Mouse (Mus musculus) C2C12 (cell line): ENCODE data around the gene Cmss1.

ENCODE experiments used
- CEBPB ChIP-seq: IDR thresholded peaks from one replicate; pipeline ENCODE4 v1.6.1; 2011; ENCODE audit warnings: low read depth, mild to moderate bottlenecking, control low read depth, moderate library complexity
- CTCF ChIP-seq: IDR thresholded peaks from one replicate; pipeline ENCODE4 v1.5.1; 2011; ENCODE audit not compliant: control insufficient read depth, insufficient read depth, insufficient read length
- MAX ChIP-seq: IDR thresholded peaks from one replicate; pipeline ENCODE4 v1.6.1; 2011; ENCODE audit warnings: mild to moderate bottlenecking, control low read depth
- MYOD1 ChIP-seq: IDR thresholded peaks from one replicate; pipeline ENCODE4 v1.6.1; 2011; ENCODE audit warnings: low read depth; ENCODE audit not compliant: control insufficient read depth, insufficient read length
- MYOG ChIP-seq: IDR thresholded peaks from one replicate; pipeline ENCODE4 v1.6.1; 2011; ENCODE audit not compliant: control insufficient read depth, insufficient read length; ENCODE audit errors: extremely low read depth
- USF1 ChIP-seq: IDR thresholded peaks from one replicate; pipeline ENCODE4 v1.6.1; 2011; ENCODE audit warnings: low read depth, mild to moderate bottlenecking, control low read depth, moderate library complexity

DNA sequence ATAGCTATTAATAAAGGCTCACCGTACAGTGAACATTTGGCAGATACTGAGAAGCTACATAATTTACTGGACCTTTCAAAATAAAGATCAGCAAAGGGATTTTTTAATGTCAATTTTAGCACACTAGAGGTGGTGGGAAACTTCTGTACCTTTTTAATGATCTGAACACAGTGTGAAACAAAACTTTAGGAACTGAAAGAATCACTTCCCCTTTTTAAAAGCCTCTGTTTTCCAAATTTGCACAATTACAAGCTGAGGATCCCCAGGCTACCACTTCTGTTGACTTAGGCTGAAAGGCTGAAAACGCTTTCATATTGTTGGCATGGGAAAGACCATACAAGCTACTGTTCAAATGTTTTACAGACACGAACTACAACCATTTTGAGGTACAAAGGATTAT is 56.6 kb downstream of the Cmss1 start:
- no peak for TF ChIP-seq USF1
- TF ChIP-seq CEBPB, result no peak
- no peak for TF ChIP-seq CTCF
- no peak for TF ChIP-seq MYOG
- no peak for TF ChIP-seq MAX
- no peak for TF ChIP-seq MYOD1
